Mouse (Mus musculus) adrenal gland (tissue): ENCODE measurements at regions not wholly inside any gene's neighbourhood (a gene's known extent, or its start where the extent isn't known, plus 50 kb on each side); places are given as distances from the start of the nearest gene placed in this dataset.

Experiments used
- intact Hi-C: fragments of 180-260 bp; cut with DNase I; formaldehyde crosslinking; loops from one replicate; pipeline ENCODE4 v1.15.1; 2025

- intact Hi-C loops: no loop called here
Measured at GRCm38 (mm10) chr9:88068322-88068721, 258.7 kb upstream of the Nt5e start.

- intact Hi-C loops: no loop called here
Measured at GRCm38 (mm10) chr9:88068881-88069304, 258.1 kb upstream of the Nt5e start.

GRCm38 (mm10) chr9:88069834-88070233 is 257.2 kb upstream of the Nt5e start:
- intact Hi-C loops: loop anchor here (10.0 kb wide), 1 partner anchor 365 kb away; no protein-coding TSS in a partner anchor

- intact Hi-C loops: loop anchor here (10.0 kb wide), 1 partner anchor 368 kb away; no protein-coding TSS in a partner anchor
Measured at GRCm38 (mm10) chr9:88073165-88073564, 253.8 kb upstream of the Nt5e start.

DNA sequence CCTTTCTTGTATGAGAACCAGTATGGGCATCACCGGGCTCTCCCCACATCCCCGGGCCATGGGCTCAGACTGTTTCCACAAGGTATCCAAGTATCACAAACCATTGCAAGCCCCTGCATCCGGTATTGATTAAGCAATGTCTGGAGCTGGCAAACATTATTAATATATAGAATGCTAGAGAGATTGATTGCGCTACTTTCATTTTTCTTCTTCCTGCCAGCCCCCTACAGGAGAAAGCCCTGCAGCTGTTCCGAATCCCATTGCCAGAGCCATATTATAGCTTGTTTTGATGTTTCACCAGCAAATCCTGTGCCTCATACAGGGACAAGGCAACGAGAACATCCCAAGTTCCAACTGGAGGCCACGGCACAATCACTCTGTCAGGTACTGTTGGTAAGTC is 253.4 kb upstream of the Nt5e start:
- intact Hi-C loops: loop anchor here (10.0 kb wide), 1 partner anchor 369 kb away; no protein-coding TSS in a partner anchor

GRCm38 (mm10) chr9:88082931-88083479 is 244.0 kb upstream of the Nt5e start:
- intact Hi-C loops: no loop called here

GRCm38 (mm10) chr9:88085181-88085816 is 241.7 kb upstream of the Nt5e start:
- intact Hi-C loops: no loop called here

DNA sequence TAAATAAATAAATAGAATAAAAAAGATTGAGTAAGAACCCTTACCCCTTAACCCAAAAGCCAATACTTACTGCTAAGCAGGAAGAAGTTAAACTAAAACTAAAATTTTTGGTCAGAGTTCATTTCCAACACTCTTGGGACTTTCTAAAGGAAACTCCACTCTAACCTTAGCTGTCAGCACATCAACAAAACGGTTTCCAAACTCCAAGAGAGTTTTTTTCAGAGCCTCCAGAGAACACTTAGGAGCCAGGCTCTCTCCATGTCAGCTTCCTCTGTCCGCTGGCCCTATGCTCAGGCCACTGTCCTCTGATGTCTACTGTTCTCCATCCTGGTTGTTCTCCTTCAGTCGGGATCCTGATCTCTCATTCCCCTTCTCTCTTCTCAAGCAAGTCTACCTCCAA is 241.1 kb upstream of the Nt5e start:
- intact Hi-C loops: no loop called here

DNA sequence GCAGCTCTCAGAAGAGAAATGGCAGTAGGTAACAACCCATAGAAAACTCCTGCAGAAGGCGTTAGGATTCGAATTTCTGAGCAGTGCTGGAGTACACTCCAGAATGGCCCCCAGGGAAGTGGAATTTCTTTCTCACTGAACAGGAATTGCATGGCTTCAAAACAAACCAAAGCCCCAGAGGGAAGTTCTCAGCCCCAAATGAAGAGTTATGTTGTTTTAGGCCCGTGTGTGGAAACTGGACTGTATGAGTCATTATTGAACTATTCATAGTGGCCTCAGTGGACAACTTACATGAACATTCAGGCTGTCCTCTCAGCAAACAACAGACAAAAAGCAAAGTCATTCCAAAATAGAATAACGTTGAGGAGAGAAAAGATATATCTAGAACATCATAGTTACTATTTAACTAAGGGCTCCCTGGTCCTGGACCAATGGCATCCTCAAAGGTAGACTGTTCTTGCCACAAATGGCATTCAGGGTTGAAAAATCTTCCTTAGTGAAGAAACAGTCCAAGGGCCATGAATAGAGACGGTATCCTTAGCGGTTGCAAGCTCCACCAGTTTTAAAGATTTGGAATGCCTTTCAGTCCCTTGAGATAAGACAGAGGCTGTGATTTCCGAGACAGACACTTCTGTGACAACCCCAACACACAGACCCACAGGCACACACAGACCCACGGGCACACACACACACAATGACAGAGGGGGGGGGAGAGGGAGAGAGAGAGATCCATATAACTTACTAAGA is 235.0 kb upstream of the Nt5e start:
- intact Hi-C loops: no loop called here

DNA sequence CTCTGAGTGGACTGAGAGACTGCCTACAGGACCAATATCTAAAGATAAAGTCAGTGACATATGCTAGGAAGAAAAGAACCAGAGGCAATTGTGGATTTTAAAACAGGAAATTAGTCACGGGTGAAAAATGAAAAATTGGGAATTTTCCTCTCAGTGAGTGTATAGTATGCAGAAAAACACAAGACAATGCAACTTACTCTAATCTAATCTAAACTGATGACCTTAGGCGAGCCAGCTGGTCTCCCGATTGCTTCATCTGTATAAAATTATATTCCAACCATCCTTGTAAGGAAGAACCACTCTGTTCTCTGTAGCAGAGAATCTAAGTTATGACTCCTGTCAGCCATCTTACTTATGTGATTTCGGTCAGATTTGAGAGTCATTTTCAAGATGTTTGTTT is 234.4 kb upstream of the Nt5e start:
- intact Hi-C loops: no loop called here

GRCm38 (mm10) chr9:88113094-88113493 is 213.9 kb upstream of the Nt5e start:
- intact Hi-C loops: no loop called here

DNA sequence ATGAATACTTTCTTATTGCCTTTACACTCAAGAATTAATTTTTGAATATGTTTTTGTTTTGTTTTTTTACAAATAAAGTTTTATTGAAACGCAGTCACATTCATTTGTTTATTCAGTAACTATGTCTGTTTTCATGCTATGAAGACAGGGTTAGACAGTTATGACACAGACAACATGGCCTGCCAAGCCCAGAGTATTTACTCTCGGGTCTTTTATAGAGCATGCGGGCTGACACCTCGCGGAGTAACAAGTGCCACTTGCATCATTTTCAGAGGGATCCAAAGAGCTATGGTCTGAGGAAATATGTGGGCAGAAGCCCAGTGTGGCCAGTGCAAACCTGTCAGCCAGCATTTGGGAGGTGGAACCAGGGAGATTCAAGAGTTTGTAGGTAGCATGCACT is 206.5 kb upstream of the Nt5e start:
- intact Hi-C loops: no loop called here

GRCm38 (mm10) chr9:88120963-88121570 is 205.9 kb upstream of the Nt5e start:
- intact Hi-C loops: no loop called here

DNA sequence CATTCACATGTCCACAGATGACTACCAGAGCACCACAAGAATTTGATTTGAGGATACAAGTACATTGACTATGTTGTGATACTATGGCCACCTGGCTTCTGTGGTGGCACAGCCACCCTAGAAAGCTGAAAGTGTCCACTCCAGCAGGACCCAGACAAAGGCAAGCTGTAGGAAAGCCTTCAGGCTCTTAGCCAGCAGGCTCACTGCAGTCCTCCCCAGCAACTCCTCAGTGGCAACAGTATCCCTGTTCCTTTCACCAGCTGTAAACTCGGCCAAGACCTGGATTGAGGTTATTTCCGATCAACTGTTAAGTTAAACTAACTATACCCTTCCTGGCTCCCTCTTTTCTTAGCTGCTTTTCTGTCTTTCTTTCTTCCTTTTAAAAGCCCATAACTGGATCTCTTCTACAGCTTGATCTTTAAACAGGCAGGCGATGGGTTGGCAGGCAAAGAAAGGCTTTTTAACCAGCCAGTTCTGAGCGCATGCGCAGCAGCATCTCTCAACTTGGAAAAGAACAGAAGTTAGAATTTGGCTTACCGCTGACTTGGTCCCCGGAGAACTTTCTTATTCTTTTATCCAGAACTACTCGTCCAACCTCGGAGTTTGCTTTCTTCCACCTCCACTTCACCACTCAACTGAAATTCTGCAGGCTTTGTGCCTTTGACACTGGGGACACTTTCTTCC is 202.5 kb upstream of the Nt5e start:
- intact Hi-C loops: no loop called here

DNA sequence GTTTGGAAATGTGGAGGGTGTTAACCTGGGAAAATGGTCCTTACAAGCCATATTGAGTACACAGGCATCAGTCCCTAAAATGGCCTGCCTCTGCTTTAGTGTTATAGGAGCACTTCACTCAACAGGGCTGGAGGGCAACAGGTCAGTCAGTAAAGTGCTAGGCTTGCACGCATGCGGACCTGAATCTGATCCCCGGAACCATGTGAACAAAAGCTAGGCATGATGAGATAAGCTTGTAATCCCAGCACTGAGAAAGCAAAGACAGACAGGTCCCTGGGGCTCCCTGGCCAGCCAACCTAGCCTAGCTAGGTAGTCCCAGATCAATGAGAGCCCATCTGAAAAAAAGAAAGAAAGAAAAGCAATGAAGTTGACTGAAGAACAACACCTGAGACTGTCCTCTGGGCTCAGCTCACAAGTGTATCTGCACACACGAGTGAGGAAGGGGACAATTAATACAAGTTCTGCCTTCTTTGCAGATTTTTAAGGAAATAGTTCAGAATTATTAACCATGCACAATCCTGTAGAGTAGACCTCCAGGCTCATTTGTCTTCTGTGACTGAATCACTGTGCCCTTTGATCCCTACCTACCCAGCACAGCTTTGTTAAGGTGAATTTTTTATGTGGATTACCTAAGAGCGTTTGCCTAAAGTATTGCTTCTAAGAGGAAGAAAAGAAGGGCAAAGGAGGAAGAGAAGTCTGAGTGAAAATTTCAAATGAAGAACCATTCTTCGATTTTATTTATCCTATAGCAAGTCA is 163.8 kb upstream of the Nt5e start:
- intact Hi-C loops: no loop called here

- intact Hi-C loops: no loop called here
Measured at GRCm38 (mm10) chr9:88177575-88178254, 149.3 kb upstream of the Nt5e start.

- intact Hi-C loops: no loop called here
Measured at GRCm38 (mm10) chr9:88181189-88181994, 145.6 kb upstream of the Nt5e start.

DNA sequence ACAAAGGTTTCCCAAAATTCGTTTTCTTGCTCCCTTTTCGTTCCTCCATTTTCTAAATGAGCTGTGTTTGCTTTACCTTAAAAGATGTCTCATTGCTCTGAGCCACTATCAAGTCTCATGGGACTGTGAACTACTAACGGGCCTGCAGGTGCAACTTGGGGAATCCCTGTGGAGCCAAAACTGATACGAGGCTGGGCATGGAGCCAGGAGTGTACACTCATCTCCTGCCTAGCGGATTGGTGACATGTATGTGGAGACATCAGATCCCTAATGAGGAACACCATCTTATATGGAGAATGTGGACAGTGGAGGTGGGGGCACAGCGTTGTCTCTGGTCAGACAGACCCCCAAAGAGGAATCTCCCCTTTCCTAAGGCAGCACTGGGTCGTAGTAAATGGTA is 119.6 kb upstream of the Nt5e start:
- intact Hi-C loops: no loop called here

DNA sequence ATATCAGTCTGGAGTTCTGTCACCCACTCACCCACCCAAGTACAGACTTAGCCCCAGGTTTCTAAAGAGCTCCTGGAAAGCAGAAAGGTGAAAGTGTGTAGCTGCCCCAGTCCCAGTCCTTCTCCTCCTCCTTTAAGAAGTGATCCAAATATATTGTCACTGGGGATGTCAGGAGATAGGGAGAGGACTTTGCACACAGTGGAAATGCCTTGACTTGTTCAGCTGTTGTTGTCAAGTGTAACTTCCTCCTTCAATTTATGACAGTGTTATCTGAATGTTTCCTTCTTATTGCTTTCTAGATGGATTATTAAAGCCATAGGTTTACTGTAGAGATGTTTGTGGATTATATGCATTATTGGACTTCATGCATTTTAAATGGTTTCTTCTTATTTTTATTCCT is 119.0 kb upstream of the Nt5e start:
- intact Hi-C loops: no loop called here
